Mouse (Mus musculus) bone marrow, adult 2 months (tissue): ENCODE results near the gene Grb10.

Experiments used
- CTCF ChIP-seq: fragments of 200-500 bp; IDR thresholded peaks from 2 replicates; pipeline ENCODE4 v1.5.1; 2011; ENCODE audit warnings: low read length, control low read depth; ENCODE audit not compliant: control insufficient read depth, insufficient read depth
- POLR2A ChIP-seq: fragments of 200-500 bp; IDR thresholded peaks from 2 replicates; pipeline ENCODE4 v1.6.1; 2011; ENCODE audit warnings: low read depth, mild to moderate bottlenecking, control low read depth, low read length, borderline replicate concordance; ENCODE audit not compliant: control insufficient read depth

DNA sequence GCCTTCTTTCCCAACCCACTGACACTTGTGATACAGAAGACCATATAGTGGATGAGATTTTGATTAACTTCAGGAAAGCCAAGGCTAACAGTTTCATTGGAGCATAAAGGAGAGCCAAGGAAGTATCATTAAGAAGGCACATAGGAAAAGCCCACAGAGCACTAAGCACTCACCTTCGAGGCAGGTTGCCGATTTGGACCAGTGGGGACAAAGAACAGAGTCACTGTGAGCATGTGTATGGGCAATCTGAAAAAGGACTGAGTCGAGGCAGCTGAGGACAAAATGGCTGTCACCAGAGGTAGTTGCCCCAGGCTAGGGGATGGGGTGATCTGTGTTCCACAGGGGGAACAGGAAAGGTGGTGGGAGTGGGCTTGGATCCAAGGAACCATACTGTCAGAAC, 140.0 kb downstream of the Grb10 start:
- no peak for TF ChIP-seq CTCF
- TF ChIP-seq POLR2A: no peak
